Mouse (Mus musculus): Measurements from ENCODE around the gene Dhrs1. TPM values are rescaled to one million over a fixed set of nuclear protein-coding genes. Genes with fewer than 3 reads are reported as not detected.
A peak's percentile ranks its signal among the peaks of the same experiment; 100 is the strongest.

Dhrs1 gene
- polyA plus RNA-seq, 1 experiment from 2014 or later = 98.6 TPM

DNA sequence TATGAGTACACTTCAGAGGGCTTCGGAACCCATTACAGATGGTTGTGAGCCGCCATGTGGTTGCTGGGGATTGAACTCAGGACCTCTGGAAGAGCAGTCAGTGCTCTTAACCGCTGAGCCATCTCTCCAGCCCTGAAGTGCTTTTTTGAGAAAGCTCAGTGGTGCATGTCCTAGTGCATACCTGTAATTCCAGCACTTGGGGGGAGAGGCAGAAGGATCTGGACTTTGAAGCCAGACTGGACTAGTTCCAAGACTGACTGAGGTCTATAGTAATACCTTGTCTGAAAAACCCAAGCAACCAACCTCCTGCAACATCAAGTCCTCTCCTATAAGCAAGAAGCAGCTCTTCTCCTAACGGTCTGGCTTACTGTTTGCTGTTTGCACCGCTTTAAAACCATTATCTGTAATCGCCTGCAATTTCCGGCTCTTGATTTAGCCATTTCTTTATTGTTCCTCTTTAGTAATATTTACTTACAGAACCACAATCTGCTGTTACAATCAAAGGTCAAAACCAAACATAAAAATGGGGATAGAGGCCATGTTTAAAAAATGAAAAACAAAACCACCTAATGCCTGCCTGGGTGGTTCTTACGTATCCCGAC is 8.3 kb downstream of the Dhrs1 start:
- ATAC-seq = no peak
- no peak for TF ChIP-seq CTCF (IDR thresholded peaks at IDR 0.05; ENCODE audit: low read depth)
- no peak for TF ChIP-seq EP300 (IDR thresholded peaks at IDR 0.05; ENCODE audit: low read depth)
- H3K27me3 ChIP-seq (ENCODE audit: insufficient read depth, low read length) = no peaks in the 10 kb centered on the region
- no peak overlapping the region for H3K9ac ChIP-seq (replicated peaks)
- no peak overlapping the region for H3K27ac ChIP-seq (ENCODE audit: low read depth)
- WGBS (ENCODE audit: insufficient replicate concordance) = 70% methylated on average over 9 of the region's 9 CpGs
- no peak overlapping the region for H3K4me3 ChIP-seq (ENCODE audit: low read depth, low read length)
- no peak for DNase-seq
- H3K9me3 ChIP-seq (ENCODE audit: low read length) = no peaks in the 10 kb centered on the region
- H3K4me1 ChIP-seq (ENCODE audit: insufficient read depth) = peaks cover 8% of the 10 kb centered on the region; the same call in 1 of the 2 replicates
- peaks cover 29% of the 10 kb centered on the region for H3K36me3 ChIP-seq (replicated peaks; ENCODE audit: insufficient read depth, low read length)
- no peak overlapping the region for H3K4me2 ChIP-seq (ENCODE audit: low read depth, low read length)

DNA sequence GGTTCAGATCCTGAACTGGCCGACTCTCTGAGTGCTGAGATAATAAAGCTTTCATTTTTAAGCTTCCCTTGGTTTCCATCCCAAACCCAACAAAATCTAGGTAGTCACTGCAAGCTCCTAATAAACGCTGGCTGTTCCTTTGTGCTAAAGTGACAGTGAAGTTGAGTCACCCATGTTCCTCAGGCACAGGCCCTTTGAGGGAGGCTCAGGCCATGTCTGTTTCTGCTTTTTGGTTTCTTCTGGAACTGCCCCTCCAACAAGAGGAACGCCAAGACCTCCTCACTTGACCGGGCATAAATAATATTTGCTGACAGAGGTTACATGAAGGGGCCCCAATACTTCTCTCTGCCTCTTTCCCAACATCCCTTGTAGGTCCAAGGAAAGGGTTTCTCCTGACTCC is 9.7 kb downstream of the Dhrs1 start:
- Histone ChIP-seq H3K4me1 (ENCODE audit: insufficient read depth) (peaks cover 8% of the 10 kb centered on the region; the same call in 1 of the 2 replicates), H3K9me3 (ENCODE audit: low read length) (no peaks in the 10 kb centered on the region), H3K9ac (replicated peaks) (no peak overlapping the region), H3K36me3 (replicated peaks; ENCODE audit: insufficient read depth, low read length) (peaks cover 23% of the 10 kb centered on the region), H3K27ac (ENCODE audit: low read depth) (0 out of 2 replicates have a peak overlapping the region, but pooled peaks have one; percentile 41), H3K4me3 (ENCODE audit: low read depth, low read length) (no peak overlapping the region), H3K27me3 (ENCODE audit: insufficient read depth, low read length) (no peaks in the 10 kb centered on the region), H3K4me2 (ENCODE audit: low read depth, low read length) (no peak overlapping the region)
- DNase-seq = no peak
- TF ChIP-seq CTCF (IDR thresholded peaks at IDR 0.05; ENCODE audit: low read depth) = no peak
- TF ChIP-seq EP300 (IDR thresholded peaks at IDR 0.05; ENCODE audit: low read depth) = no peak
- ATAC-seq = peak; percentile 43; the same call in 1 of the 2 replicates
- WGBS (ENCODE audit: insufficient replicate concordance) = 59% methylated on average over 4 of the region's 4 CpGs

DNA sequence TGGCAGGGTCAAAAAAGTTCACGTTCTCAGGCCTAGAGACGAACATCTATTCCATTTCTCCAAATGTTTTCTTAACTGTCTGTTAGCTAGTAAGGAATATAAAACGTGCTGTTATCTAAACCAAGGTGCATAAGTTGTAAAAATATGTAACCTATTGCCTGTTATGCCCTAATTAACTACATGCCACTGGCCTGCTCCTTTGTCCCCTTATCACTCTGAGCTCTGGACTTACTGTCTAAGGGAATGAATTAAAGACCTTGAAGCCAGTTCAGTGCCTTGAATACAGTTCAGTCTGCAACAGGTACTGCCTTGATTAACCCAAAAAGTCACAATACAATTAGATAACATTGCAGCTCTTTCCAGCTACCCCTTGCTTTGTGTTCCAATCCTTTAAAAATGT is 10.2 kb downstream of the Dhrs1 start:
- Histone ChIP-seq H3K36me3 (replicated peaks; ENCODE audit: insufficient read depth, low read length) (peaks cover 19% of the 10 kb centered on the region), H3K9me3 (ENCODE audit: low read length) (no peaks in the 10 kb centered on the region), H3K4me3 (ENCODE audit: low read depth, low read length) (no peak overlapping the region), H3K27me3 (ENCODE audit: insufficient read depth, low read length) (no peaks in the 10 kb centered on the region), H3K4me1 (ENCODE audit: insufficient read depth) (peaks cover 8% of the 10 kb centered on the region; the same call in 1 of the 2 replicates), H3K27ac (ENCODE audit: low read depth) (no peak overlapping the region), H3K4me2 (ENCODE audit: low read depth, low read length) (no peak overlapping the region), H3K9ac (replicated peaks) (no peak overlapping the region)
- ATAC-seq = no peak
- 70% methylated on average over 3 of the region's 3 CpGs for WGBS (ENCODE audit: insufficient replicate concordance)
- no peak for DNase-seq
- no peak for TF ChIP-seq EP300 (IDR thresholded peaks at IDR 0.05; ENCODE audit: low read depth)
- TF ChIP-seq CTCF (IDR thresholded peaks at IDR 0.05; ENCODE audit: low read depth) = no peak

DNA sequence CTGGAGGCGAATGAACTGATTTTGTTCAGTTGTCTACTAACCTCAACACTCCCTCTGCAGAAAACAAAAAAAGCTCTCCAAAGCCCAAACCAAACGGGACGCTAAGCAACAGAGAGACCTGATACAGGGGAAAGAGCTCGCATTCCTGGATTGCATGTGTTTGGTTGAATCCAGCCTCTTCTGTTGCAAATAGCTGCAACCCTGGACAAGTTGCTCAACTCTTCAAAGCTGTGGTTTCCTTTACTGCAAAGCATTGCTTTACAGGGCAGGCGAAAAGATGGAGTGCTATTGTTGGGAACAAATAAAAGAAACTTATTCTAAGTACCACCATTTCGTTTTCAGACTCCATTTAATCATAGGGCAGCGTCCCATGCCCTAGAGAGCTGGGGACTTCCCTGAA is 10.6 kb downstream of the Dhrs1 start:
- WGBS (ENCODE audit: insufficient replicate concordance) = 61% methylated on average over 7 of the region's 7 CpGs
- H3K4me3 ChIP-seq (ENCODE audit: low read depth, low read length) = no peak overlapping the region
- no peak overlapping the region for H3K4me2 ChIP-seq (ENCODE audit: low read depth, low read length)
- H3K4me1 ChIP-seq (ENCODE audit: insufficient read depth) = peaks cover 8% of the 10 kb centered on the region; the same call in 1 of the 2 replicates
- ATAC-seq (no peak), DNase-seq (no peak)
- H3K9me3 ChIP-seq (ENCODE audit: low read length) = no peaks in the 10 kb centered on the region
- peaks cover 14% of the 10 kb centered on the region for H3K36me3 ChIP-seq (replicated peaks; ENCODE audit: insufficient read depth, low read length)
- TF ChIP-seq CTCF (IDR thresholded peaks at IDR 0.05; ENCODE audit: low read depth) (no peak), EP300 (IDR thresholded peaks at IDR 0.05; ENCODE audit: low read depth) (no peak)
- no peak overlapping the region for H3K27ac ChIP-seq (ENCODE audit: low read depth)
- no peaks in the 10 kb centered on the region for H3K27me3 ChIP-seq (ENCODE audit: insufficient read depth, low read length)
- no peak overlapping the region for H3K9ac ChIP-seq (replicated peaks)

DNA sequence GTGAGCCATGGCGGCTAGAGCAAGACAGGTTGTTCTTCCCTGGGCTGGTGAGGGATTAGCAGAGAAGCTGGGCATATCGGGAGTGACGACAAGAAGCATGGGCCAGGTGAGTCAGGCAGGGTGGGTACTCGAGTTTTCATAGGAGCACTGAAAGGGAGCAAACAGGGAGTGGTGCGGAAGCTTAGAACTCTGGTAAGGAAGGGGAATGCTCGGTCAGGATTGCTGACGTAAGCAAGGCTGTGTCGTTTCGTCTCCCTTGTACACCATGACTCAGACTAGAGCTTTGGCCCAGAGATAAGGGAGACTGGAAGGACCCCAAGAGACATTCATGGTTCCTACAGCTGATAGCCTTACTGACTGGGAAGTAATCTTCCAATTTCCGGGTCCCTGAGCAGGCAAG is 11.6 kb downstream of the Dhrs1 start:
- Histone ChIP-seq H3K9me3 (ENCODE audit: low read length) (no peaks in the 10 kb centered on the region), H3K27me3 (ENCODE audit: insufficient read depth, low read length) (no peaks in the 10 kb centered on the region), H3K9ac (replicated peaks) (no peak overlapping the region), H3K27ac (ENCODE audit: low read depth) (no peak overlapping the region), H3K36me3 (replicated peaks; ENCODE audit: insufficient read depth, low read length) (peaks cover 4% of the 10 kb centered on the region), H3K4me1 (ENCODE audit: insufficient read depth) (peaks cover 8% of the 10 kb centered on the region; the same call in 1 of the 2 replicates), H3K4me2 (ENCODE audit: low read depth, low read length) (no peak overlapping the region), H3K4me3 (ENCODE audit: low read depth, low read length) (no peak overlapping the region)
- TF ChIP-seq CTCF (IDR thresholded peaks at IDR 0.05; ENCODE audit: low read depth) (no peak), EP300 (IDR thresholded peaks at IDR 0.05; ENCODE audit: low read depth) (no peak)
- WGBS (ENCODE audit: insufficient replicate concordance) = 65% methylated on average over 10 of the region's 10 CpGs
- no peak for DNase-seq
- no peak for ATAC-seq

DNA sequence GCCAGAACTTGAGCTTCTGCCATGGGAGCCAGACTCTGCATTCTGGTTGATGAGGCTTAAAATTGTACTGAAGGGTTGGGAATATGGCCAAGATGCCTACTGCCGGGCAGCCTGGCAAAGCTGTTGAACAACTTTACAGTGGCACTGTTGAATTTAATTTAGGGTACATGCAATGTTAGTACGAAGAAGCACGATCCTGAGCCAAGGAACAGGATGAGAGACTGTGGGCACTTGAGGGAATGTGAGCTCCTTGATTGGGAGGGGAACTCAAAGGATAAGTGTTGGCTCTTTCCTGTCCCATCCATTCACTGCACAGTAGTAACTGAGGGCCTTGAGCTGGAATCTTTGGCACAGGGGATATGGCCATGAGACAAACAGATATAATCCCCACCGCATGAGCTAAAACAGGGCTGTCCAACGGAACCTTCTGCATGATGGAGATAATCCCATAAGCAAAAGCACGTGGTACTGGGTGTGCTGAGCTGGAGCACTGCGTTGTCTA is 14.9 kb downstream of the Dhrs1 start:
- Histone ChIP-seq H3K27ac (ENCODE audit: low read depth) (no peak overlapping the region), H3K27me3 (ENCODE audit: insufficient read depth, low read length) (no peaks in the 10 kb centered on the region), H3K9ac (replicated peaks) (no peak overlapping the region), H3K4me2 (ENCODE audit: low read depth, low read length) (no peak overlapping the region), H3K4me3 (ENCODE audit: low read depth, low read length) (no peak overlapping the region), H3K9me3 (ENCODE audit: low read length) (no peaks in the 10 kb centered on the region), H3K36me3 (replicated peaks; ENCODE audit: insufficient read depth, low read length) (no peaks in the 10 kb centered on the region), H3K4me1 (ENCODE audit: insufficient read depth) (peaks cover 3% of the 10 kb centered on the region)
- peak; percentile 25; the same call in 1 of the 2 replicates for ATAC-seq
- 71% methylated on average over 7 of the region's 7 CpGs for WGBS (ENCODE audit: insufficient replicate concordance)
- DNase-seq = no peak
- no peak for TF ChIP-seq EP300 (IDR thresholded peaks at IDR 0.05; ENCODE audit: low read depth)
- TF ChIP-seq CTCF (IDR thresholded peaks at IDR 0.05; ENCODE audit: low read depth) = no peak
